Mouse (Mus musculus): ENCODE results near the gene Wdr24. TPM values are rescaled to one million over a fixed set of nuclear protein-coding genes. Genes with fewer than 3 reads are reported as not detected.

Gene Wdr24
- total RNA-seq, 1 experiment from 2014 or later, result 16.9 TPM

Other genes starting within 250 kb of the Wdr24 start
- gene Lmf1, start 244.5 kb upstream of the Wdr24 start, total RNA-seq (2023), result 36.5 TPM
- not detected for gene Gng13, start 106.5 kb upstream of the Wdr24 start, total RNA-seq (2023)
- gene Chtf18, start 96.2 kb upstream of the Wdr24 start, total RNA-seq (2023), result 6.9 TPM
- 4.1 TPM for gene Rpusd1, start 96.0 kb upstream of the Wdr24 start, total RNA-seq (2023)
- not detected for gene Mslnl, start 87.6 kb upstream of the Wdr24 start, total RNA-seq (2023)
- gene Msln, start 69.2 kb upstream of the Wdr24 start, total RNA-seq (2023), result not detected
- 20.5 TPM for gene Narfl, start 49.9 kb upstream of the Wdr24 start, total RNA-seq (2023)
- gene Haghl, start 38.0 kb upstream of the Wdr24 start, total RNA-seq (2023), result 19.6 TPM
- gene Ccdc78, start 37.0 kb upstream of the Wdr24 start, total RNA-seq (2023), result not detected
- gene Fam173a, start 30.7 kb upstream of the Wdr24 start, total RNA-seq (2023), result 53.8 TPM
- not detected for gene AC134908.4, start 28.0 kb upstream of the Wdr24 start, total RNA-seq (2023)
- gene Metrn, start 26.5 kb upstream of the Wdr24 start, total RNA-seq (2023), result 19.9 TPM
- not detected for gene Fbxl16, start 14.5 kb upstream of the Wdr24 start, total RNA-seq (2023)
- gene Jmjd8, start 5.2 kb downstream of the Wdr24 start, total RNA-seq (2023), result 26.5 TPM
- 49.0 TPM for gene Stub1, start 9.8 kb downstream of the Wdr24 start, total RNA-seq (2023)
- 5.6 TPM for gene Rhbdl1, start 13.7 kb downstream of the Wdr24 start, total RNA-seq (2023)
- gene Gm20683, start 18.1 kb downstream of the Wdr24 start, total RNA-seq (2023), result 13.2 TPM
- 66.5 TPM for gene Rhot2, start 21.2 kb downstream of the Wdr24 start, total RNA-seq (2023)
- 27.2 TPM for gene Wdr90, start 37.9 kb downstream of the Wdr24 start, total RNA-seq (2023)
- 6.3 TPM for gene Mcrip2, start 45.1 kb downstream of the Wdr24 start, total RNA-seq (2023)
- 20.1 TPM for gene Mettl26, start 51.4 kb downstream of the Wdr24 start, total RNA-seq (2023)
- gene Wfikkn1, start 57.2 kb downstream of the Wdr24 start, total RNA-seq (2023), result 7.4 TPM
- gene Rab40c, start 96.1 kb downstream of the Wdr24 start, total RNA-seq (2023), result 19.1 TPM
- 51.5 TPM for gene Pigq, start 121.3 kb downstream of the Wdr24 start, total RNA-seq (2023)
- not detected for gene Nhlrc4, start 121.3 kb downstream of the Wdr24 start, total RNA-seq (2023)
- gene A930017K11Rik, start 128.9 kb downstream of the Wdr24 start, total RNA-seq (2023), result 0.21 TPM
- 33.7 TPM for gene Capn15, start 162.2 kb downstream of the Wdr24 start, total RNA-seq (2023)
- 18.5 TPM for gene Rab11fip3, start 245.9 kb downstream of the Wdr24 start, total RNA-seq (2023)